Mouse (Mus musculus) ES-E14 (cell line): ENCODE measurements at regions not wholly inside any gene's neighbourhood (a gene's known extent, or its start where the extent isn't known, plus 50 kb on each side); places are given as distances from the start of the nearest gene placed in this dataset.

Source experiments
- CHD2 ChIP-seq: IDR thresholded peaks from 2 replicates; pipeline ENCODE4 v1.6.1; 2014; ENCODE audit warnings: mild to moderate bottlenecking, low read depth, low read length, inconsistent platforms
- MAFK ChIP-seq: IDR thresholded peaks from 2 replicates; pipeline ENCODE4 v1.6.1; 2014; ENCODE audit warnings: mild to moderate bottlenecking, low read depth, low read length, inconsistent platforms; ENCODE audit not compliant: insufficient read depth
- ZC3H11A ChIP-seq: IDR thresholded peaks from 2 replicates; pipeline ENCODE4 v1.6.1; 2012; ENCODE audit warnings: low read depth, mild to moderate bottlenecking, inconsistent platforms, low read length, borderline replicate concordance
- ZNF384 ChIP-seq: IDR thresholded peaks from 2 replicates; pipeline ENCODE4 v1.6.1; 2012; ENCODE audit warnings: low read depth, low read length, inconsistent platforms

DNA sequence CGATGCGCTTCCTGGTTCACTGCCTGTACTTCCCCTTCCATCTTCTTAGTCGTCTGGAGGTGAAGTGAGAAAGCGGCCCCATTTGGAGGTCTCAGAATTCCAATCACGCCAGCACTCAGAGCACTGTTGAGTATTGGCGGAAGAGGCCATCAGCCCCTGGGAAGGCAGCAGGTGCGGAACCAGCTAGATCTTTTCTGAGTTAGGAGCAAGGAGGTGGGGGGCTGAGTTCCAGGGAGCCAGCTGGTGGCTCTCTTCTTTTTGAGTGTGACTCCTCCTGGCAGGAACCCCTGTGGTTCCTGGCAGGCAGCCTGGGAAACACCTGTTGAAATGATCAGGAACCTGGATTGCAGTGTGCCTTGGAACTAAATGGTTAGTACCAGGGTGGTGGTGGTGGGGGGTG lies 171.9 kb upstream of the Smlr1 start:
- no peak for TF ChIP-seq ZC3H11A
- no peak for TF ChIP-seq MAFK
- no peak for TF ChIP-seq ZNF384
- TF ChIP-seq CHD2, result no peak
